Mouse (Mus musculus) heart, embryonic 15.5 days (tissue): ENCODE results near the gene Arhgap10. TPM values are rescaled to one million over a fixed set of nuclear protein-coding genes. Genes with fewer than 3 reads are reported as not detected.

Experiments used
- ATAC-seq: fragments of 200-750 bp; cut with Nextera tagmentation; replicated peaks from 2 replicates; pipeline ENCODE4 v1.8.0; 2017; ENCODE audit warnings: low read depth, moderate TSS enrichment; ENCODE audit not compliant: insufficient number of reproducible peaks, insufficient read depth, low FRiP score
- H3K27ac ChIP-seq: fragments of 300-500 bp; sonication (generic); 2 replicates; pipeline ENCODE4 v1.5.1; 2015; ENCODE audit warnings: mild to moderate bottlenecking, inconsistent platforms
- H3K27me3 ChIP-seq: fragments of 300-500 bp; sonication (generic); 2 replicates; pipeline ENCODE4 v1.6.1; 2015; ENCODE audit warnings: inconsistent platforms
- H3K36me3 ChIP-seq: fragments of 300-500 bp; sonication (generic); 2 replicates; pipeline ENCODE4 v1.6.1; 2015; ENCODE audit warnings: mild to moderate bottlenecking, inconsistent platforms
- H3K4me1 ChIP-seq: fragments of 300-500 bp; sonication (generic); replicated peaks from 2 replicates; pipeline ENCODE4 v1.6.1; 2015; ENCODE audit warnings: inconsistent platforms
- H3K4me2 ChIP-seq: fragments of 300-500 bp; sonication (generic); 2 replicates; pipeline ENCODE4 v1.6.1; 2015; ENCODE audit warnings: inconsistent platforms, mild to moderate bottlenecking, moderate library complexity
- H3K4me3 ChIP-seq: fragments of 300-500 bp; sonication (generic); 2 replicates; pipeline ENCODE4 v1.5.1; 2015; ENCODE audit warnings: mild to moderate bottlenecking, inconsistent platforms
- H3K9ac ChIP-seq: fragments of 300-500 bp; sonication (generic); 2 replicates; pipeline ENCODE4 v1.6.1; 2015; ENCODE audit warnings: mild to moderate bottlenecking, inconsistent platforms
- H3K9me3 ChIP-seq: fragments of 300-500 bp; sonication (generic); replicated peaks from 2 replicates; pipeline ENCODE4 v1.6.1; 2016; ENCODE audit warnings: inconsistent platforms
- WGBS: fragments of 180-500 bp; shearing (Covaris S2); methylation state at CpG from one replicate; pipeline ENCODE4 v1.1.7; 2015; ENCODE audit warnings: mixed read lengths; 5-methylcytosine and 5-hydroxymethylcytosine counted together
- polyA plus RNA-seq: library from polyadenylated mRNA; unstranded; fragments of >200 nt; fragmentation: Nextera tagmentation; extraction: Ambion mirVana; gene quantifications from 2 replicates; pipeline ENCODE4 v1.2.1, GENCODE M21; 2015

The Arhgap10 gene
- polyA plus RNA-seq, 1 experiment from 2014 or later = 29.3 TPM

DNA sequence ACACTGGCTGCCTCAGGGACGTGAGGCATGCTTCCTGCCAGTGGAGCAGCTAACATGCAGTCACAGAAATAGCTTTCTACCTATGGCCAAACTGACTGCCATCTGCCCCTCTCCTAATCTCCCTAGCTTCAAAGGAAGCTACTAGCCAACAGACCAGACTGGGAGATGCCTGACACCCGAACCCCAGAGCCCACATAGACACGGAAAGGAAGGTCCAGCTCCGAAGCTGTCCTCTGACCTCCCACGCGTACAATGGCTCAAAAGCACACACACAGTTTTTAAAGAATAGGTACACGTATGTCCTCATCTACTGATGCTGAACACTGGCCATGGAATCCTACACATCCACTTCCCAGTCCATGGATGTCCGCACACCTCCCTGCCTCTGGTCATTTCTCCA, 2.0 kb downstream of the Arhgap10 start:
- H3K4me2 ChIP-seq = peak overlapping the region; percentile 69
- WGBS = 57% methylated on average over 8 of the region's 8 CpGs
- no peaks in the 10 kb centered on the region for H3K36me3 ChIP-seq
- peaks cover 32% of the 10 kb centered on the region for H3K4me1 ChIP-seq
- peak overlapping the region; percentile 84 for H3K4me3 ChIP-seq
- no peak for ATAC-seq
- 0 out of 2 replicates have a peak overlapping the region, but pooled peaks have one; percentile 26 for H3K27ac ChIP-seq
- H3K27me3 ChIP-seq = no peaks in the 10 kb centered on the region
- H3K9ac ChIP-seq = no peak overlapping the region
- no peaks in the 10 kb centered on the region for H3K9me3 ChIP-seq

DNA sequence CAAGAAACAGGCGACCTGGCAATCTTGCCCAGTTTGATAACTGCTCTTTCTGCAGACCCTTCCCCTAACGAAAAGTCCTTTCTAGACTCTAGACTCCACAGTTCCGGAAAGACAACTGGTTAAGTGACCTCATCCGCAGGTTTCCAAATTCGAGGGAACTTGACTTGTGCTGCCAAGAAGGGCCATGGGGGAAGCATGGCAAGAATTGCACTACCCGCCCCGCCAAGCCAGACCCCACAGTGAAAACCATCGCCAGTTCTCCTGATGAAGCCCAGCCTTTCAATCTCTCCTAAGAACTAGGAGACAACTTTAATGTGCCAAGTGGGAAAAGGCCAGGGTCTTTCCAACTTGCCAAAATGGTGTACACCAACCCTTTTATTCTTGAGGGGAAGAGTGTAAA, 2.6 kb downstream of the Arhgap10 start:
- H3K9me3 ChIP-seq = no peaks in the 10 kb centered on the region
- H3K4me1 ChIP-seq = peaks cover 36% of the 10 kb centered on the region
- no peak overlapping the region for H3K27ac ChIP-seq
- 86% methylated on average over 8 of the region's 8 CpGs for WGBS
- H3K36me3 ChIP-seq = no peaks in the 10 kb centered on the region
- H3K9ac ChIP-seq = no peak overlapping the region
- peak overlapping the region; percentile 69; the same call in 1 of the 2 replicates for H3K4me2 ChIP-seq
- no peaks in the 10 kb centered on the region for H3K27me3 ChIP-seq
- no peak overlapping the region for H3K4me3 ChIP-seq
- ATAC-seq = no peak

DNA sequence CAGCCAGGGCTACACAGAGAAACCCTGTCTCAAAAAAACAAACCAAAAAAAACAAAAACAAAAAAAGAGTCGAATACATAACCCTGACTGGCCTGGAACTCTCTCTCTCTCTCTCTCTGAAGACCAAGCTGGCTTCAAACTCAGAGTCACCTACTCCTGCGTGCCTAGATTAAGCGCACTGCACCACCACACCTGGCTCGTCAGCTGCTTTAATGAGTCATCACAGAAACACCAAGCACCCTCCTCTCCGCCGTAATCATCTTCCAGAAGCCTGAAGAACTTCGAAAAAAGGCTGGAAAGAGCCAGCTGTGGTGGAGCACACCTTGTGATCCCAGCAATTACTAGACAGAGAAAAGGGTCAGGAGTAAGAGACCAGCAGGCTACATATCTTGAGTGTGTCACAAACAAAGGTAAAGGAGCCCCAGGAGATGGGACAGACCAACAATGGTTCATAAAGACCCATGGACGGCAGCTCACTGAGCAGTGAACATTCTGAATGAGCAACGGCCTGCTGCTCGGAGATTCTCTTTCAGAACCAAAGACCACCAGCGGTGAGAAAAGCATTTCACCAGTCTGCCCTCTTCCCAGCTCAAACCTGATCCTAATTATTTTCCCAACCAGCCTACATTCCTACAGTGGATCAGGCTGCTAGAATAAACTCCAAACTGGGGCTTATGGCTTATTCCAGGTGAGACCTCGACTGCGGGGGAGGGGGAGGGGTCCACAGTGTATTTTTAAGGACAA, 5.8 kb downstream of the Arhgap10 start:
- no peak for ATAC-seq
- Histone ChIP-seq H3K4me3 (no peak overlapping the region), H3K4me2 (no peak overlapping the region), H3K27me3 (no peaks in the 10 kb centered on the region), H3K9me3 (no peaks in the 10 kb centered on the region), H3K9ac (no peak overlapping the region), H3K4me1 (peaks cover 28% of the 10 kb centered on the region), H3K36me3 (no peaks in the 10 kb centered on the region), H3K27ac (no peak overlapping the region)
- WGBS = 76% methylated on average over 13 of the region's 13 CpGs

DNA sequence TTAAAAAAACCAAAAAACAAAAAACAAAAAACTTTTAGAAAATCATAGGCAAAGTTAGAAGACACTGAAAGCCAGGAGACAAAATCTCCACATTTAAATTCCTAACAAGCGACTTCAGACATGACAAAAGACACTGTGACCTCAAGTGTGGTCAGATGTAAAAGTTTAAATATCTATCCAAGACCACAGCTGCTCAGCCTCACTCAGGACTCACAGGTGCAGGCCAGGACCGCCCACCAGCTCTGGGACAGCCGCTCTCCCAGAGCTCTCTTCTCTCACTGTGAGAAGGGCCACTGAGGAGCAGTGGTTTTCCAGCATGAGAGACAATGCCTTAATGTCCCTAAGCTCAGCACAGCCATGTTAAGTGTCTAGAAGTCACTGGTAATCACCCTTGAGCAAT, 7.3 kb downstream of the Arhgap10 start:
- ATAC-seq = no peak

DNA sequence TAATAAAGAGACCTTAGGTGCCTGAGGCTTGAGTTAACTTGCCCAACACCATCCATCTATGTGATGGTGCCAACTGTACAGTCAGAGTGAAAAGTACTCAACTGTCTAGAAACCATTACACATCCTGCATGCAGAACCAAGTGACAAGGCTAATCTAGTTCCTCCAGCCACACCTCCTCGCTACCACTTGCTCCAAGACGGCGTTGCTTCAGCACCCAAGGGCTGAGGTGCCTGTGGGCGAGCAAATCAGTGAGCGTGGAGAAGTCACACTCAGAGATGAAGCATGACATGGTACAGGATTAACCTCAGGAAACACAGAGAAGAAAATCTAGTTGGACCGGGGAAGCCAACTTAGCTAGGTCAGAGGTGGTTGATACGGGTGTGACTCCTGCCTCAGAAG, 8.7 kb downstream of the Arhgap10 start:
- Histone ChIP-seq H3K4me2 (no peak overlapping the region), H3K27me3 (no peaks in the 10 kb centered on the region), H3K36me3 (no peaks in the 10 kb centered on the region), H3K4me3 (no peak overlapping the region), H3K27ac (no peak overlapping the region), H3K9ac (no peak overlapping the region), H3K9me3 (no peaks in the 10 kb centered on the region), H3K4me1 (peaks cover 11% of the 10 kb centered on the region)
- 84% methylated on average over 7 of the region's 7 CpGs for WGBS
- ATAC-seq = no peak

More for the DNA sequence above, 7.3 kb downstream of the Arhgap10 start:
- H3K36me3 ChIP-seq = no peaks in the 10 kb centered on the region
- peaks cover 16% of the 10 kb centered on the region for H3K4me1 ChIP-seq
- no peaks in the 10 kb centered on the region for H3K9me3 ChIP-seq
- WGBS = 71% methylated on average over 3 of the region's 3 CpGs
- H3K9ac ChIP-seq = no peak overlapping the region
- H3K4me3 ChIP-seq = no peak overlapping the region
- H3K27ac ChIP-seq = 0 out of 2 replicates have a peak overlapping the region, but pooled peaks have one; percentile 17
- H3K27me3 ChIP-seq = no peaks in the 10 kb centered on the region
- H3K4me2 ChIP-seq = no peak overlapping the region

DNA sequence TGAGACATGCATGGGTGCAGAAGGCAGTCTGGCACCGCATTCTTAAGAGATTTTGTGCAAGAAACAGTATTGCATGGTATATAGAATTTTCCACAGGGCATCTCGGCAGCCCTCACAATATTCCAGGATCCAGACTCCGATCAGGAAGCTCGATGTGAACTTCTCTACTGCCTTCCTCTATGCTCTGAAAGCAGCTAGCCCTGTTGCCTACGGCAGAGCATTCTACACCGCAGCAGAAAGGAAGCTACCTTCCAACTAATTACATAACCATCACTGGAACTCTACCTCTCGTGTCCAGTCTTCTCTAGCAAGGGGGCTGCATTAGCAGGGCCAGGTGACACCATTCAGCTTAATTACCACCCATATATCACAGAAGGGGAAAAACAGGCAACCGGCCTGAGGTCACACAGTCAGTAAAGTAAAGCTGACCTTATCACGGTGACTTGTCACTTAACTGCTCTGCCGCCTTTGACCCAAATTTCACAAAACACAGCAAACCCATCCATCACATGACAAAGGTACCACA, 10.2 kb downstream of the Arhgap10 start:
- H3K27me3 ChIP-seq = no peaks in the 10 kb centered on the region
- H3K9ac ChIP-seq = no peak overlapping the region
- no peak overlapping the region for H3K4me3 ChIP-seq
- no peak overlapping the region for H3K4me2 ChIP-seq
- no peak overlapping the region for H3K27ac ChIP-seq
- peaks cover 9% of the 10 kb centered on the region for H3K4me1 ChIP-seq
- no peaks in the 10 kb centered on the region for H3K36me3 ChIP-seq
- no peak for ATAC-seq
- WGBS = 70% methylated on average over 10 of the region's 10 CpGs
- H3K9me3 ChIP-seq = no peaks in the 10 kb centered on the region

GRCm38 (mm10) chr8:77506539-77506938, 11.2 kb downstream of the Arhgap10 start:
- Histone ChIP-seq H3K36me3 (no peaks in the 10 kb centered on the region), H3K4me2 (no peak overlapping the region), H3K27ac (no peak overlapping the region), H3K9me3 (no peaks in the 10 kb centered on the region), H3K4me3 (no peak overlapping the region), H3K4me1 (peaks cover 10% of the 10 kb centered on the region), H3K27me3 (no peaks in the 10 kb centered on the region), H3K9ac (no peak overlapping the region)
- WGBS = 75% methylated on average over 7 of the region's 7 CpGs
- ATAC-seq = no peak

DNA sequence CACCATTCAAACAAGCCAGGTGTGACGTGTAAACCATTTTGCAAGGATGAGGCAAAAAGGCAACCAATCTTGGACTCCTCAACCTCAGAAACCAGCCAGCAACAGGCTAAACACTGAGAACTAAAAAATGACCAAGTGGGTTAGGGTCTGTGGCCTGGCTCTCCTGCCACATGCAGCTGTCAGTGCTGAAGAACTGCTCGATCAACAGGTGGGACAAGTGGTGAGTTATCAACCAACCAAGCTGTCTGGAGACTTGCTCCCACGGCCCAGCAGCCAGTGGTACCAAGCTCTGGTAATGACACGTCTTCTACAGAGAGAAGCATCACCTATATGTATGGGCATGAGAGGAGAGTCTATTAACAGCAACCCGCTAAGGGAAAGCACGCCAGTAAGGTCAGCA, 15.2 kb downstream of the Arhgap10 start:
- Histone ChIP-seq H3K4me1 (peaks cover 13% of the 10 kb centered on the region), H3K27me3 (no peaks in the 10 kb centered on the region), H3K9ac (no peak overlapping the region), H3K27ac (no peak overlapping the region), H3K9me3 (no peaks in the 10 kb centered on the region), H3K36me3 (no peaks in the 10 kb centered on the region), H3K4me3 (no peak overlapping the region), H3K4me2 (no peak overlapping the region)
- 77% methylated on average over 6 of the region's 6 CpGs for WGBS
- no peak for ATAC-seq

- Histone ChIP-seq H3K9me3 (no peaks in the 10 kb centered on the region), H3K4me3 (no peak overlapping the region), H3K4me1 (peaks cover 24% of the 10 kb centered on the region), H3K4me2 (no peak overlapping the region), H3K36me3 (no peaks in the 10 kb centered on the region), H3K27me3 (no peaks in the 10 kb centered on the region), H3K27ac (no peak overlapping the region), H3K9ac (no peak overlapping the region)
- no peak; the same call in 1 of the 2 replicates for ATAC-seq
- 81% methylated on average over 8 of the region's 8 CpGs for WGBS
These were observed 16.6 kb downstream of the Arhgap10 start for GRCm38 (mm10) chr8:77501131-77501530.

- peaks cover 32% of the 10 kb centered on the region for H3K4me1 ChIP-seq
- no peaks in the 10 kb centered on the region for H3K36me3 ChIP-seq
- no peak for ATAC-seq
- H3K9me3 ChIP-seq = no peaks in the 10 kb centered on the region
- no peak overlapping the region for H3K9ac ChIP-seq
- H3K4me2 ChIP-seq = no peak overlapping the region
- WGBS = 96% methylated on average over 3 of the region's 3 CpGs
- H3K27ac ChIP-seq = no peak overlapping the region
- no peaks in the 10 kb centered on the region for H3K27me3 ChIP-seq
- no peak overlapping the region for H3K4me3 ChIP-seq
These were observed 17.5 kb downstream of the Arhgap10 start for GRCm38 (mm10) chr8:77500264-77500663.

- H3K4me3 ChIP-seq = no peak overlapping the region
- 78% methylated on average over 2 of the region's 2 CpGs for WGBS
- H3K27ac ChIP-seq = peak overlapping the region; percentile 13; the same call in 1 of the 2 replicates
- H3K9me3 ChIP-seq = no peaks in the 10 kb centered on the region
- H3K4me1 ChIP-seq = peaks cover 54% of the 10 kb centered on the region
- H3K27me3 ChIP-seq = no peaks in the 10 kb centered on the region
- H3K36me3 ChIP-seq = no peaks in the 10 kb centered on the region
- no peak overlapping the region for H3K9ac ChIP-seq
- no peak overlapping the region for H3K4me2 ChIP-seq
- no peak for ATAC-seq
These were observed 20.3 kb downstream of the Arhgap10 start for GRCm38 (mm10) chr8:77497442-77497841.

- Histone ChIP-seq H3K4me3 (no peak overlapping the region), H3K4me2 (peak overlapping the region; percentile 7; the same call in 1 of the 2 replicates), H3K27ac (peak overlapping the region; percentile 73), H3K27me3 (no peaks in the 10 kb centered on the region), H3K36me3 (no peaks in the 10 kb centered on the region), H3K9ac (no peak overlapping the region), H3K4me1 (peaks cover 60% of the 10 kb centered on the region), H3K9me3 (no peaks in the 10 kb centered on the region)
- no peak for ATAC-seq
- WGBS = 74% methylated on average over 1 of the region's 1 CpGs
These were observed 21.5 kb downstream of the Arhgap10 start for GRCm38 (mm10) chr8:77496253-77496652.
